Mouse (Mus musculus) left cerebral cortex, postnatal 14 days (tissue): Measurements from ENCODE around the gene Klrb1. TPM values are rescaled to one million over a fixed set of nuclear protein-coding genes. Genes with fewer than 3 reads are reported as not detected.
"Not testable (repeated sequence)": the region's sequence is repeated elsewhere in the genome, so short reads cannot be mapped to it uniquely, and the experiment has no call there.

Experiments
- DNase-seq, 2 experiments: peaks; one replicate each; pipeline ENCODE4 v3.0.0; 2021 to 2022; ENCODE audit warnings: low spot score in 2 of 2, mixed read lengths in 1 of 2
- intact Hi-C: fragments of 180-260 bp; cut with DNase I; formaldehyde crosslinking; loops from one replicate; pipeline ENCODE4 v1.15.1; 2025
- total RNA-seq, 2 experiments: library from RNA; stranded (reverse); gene quantifications; 2 replicates each; pipeline ENCODE4 v1.2.3; 2021

Gene Klrb1
- total RNA-seq, 2 experiments from 2014 or later: 0.47 TPM; not detected in 1

GRCm38 (mm10) chr6:128753610-128754224 lies 30.9 kb upstream of the Klrb1 start:
- intact Hi-C loops: loop anchor here (2.0 to 5.0 kb wide), 2 partner anchors 123 to 151 kb away; no protein-coding TSS in a partner anchor
- DNase-seq: peak; percentile 94 to 96

- intact Hi-C loops, DNase-seq: not testable (repeated sequence)
Measured at GRCm38 (mm10) chr6:128747006-128747405, 24.1 kb upstream of the Klrb1 start.

GRCm38 (mm10) chr6:128737445-128737844 lies 14.6 kb upstream of the Klrb1 start:
- intact Hi-C loops: no loop called here
- DNase-seq: no peak

- intact Hi-C loops: no loop called here
- DNase-seq: no peak
Measured at GRCm38 (mm10) chr6:128736100-128736499, 13.2 kb upstream of the Klrb1 start.

GRCm38 (mm10) chr6:128734896-128735295 lies 12.0 kb upstream of the Klrb1 start:
- no peak for DNase-seq
- intact Hi-C loops: no loop called here

- DNase-seq: no peak
- intact Hi-C loops: no loop called here
Measured at GRCm38 (mm10) chr6:128733908-128734679, 11.2 kb upstream of the Klrb1 start.

- DNase-seq: no peak
- intact Hi-C loops: no loop called here
Measured at GRCm38 (mm10) chr6:128732032-128732431, 9.2 kb upstream of the Klrb1 start.

GRCm38 (mm10) chr6:128701691-128702090 lies 21.2 kb downstream of the Klrb1 start:
- DNase-seq: no peak
- intact Hi-C loops: no loop called here

GRCm38 (mm10) chr6:128679574-128679973 lies 43.3 kb downstream of the Klrb1 start:
- no peak for DNase-seq
- intact Hi-C loops: no loop called here

GRCm38 (mm10) chr6:128669936-128670335 lies 52.9 kb downstream of the Klrb1 start:
- DNase-seq: no peak
- intact Hi-C loops: no loop called here

- DNase-seq: peak in 1 of 2 experiments; percentile 20
- intact Hi-C loops: no loop called here
Measured at GRCm38 (mm10) chr6:128662206-128662605, 60.7 kb downstream of the Klrb1 start, which contains the start of gene Clec2h. Clec2h (plus strand) TSS chr6:128662385.

GRCm38 (mm10) chr6:128661249-128661648 lies 61.6 kb downstream of the Klrb1 start:
- intact Hi-C loops: no loop called here
- no peak for DNase-seq

Other genes with a start within 250 kb of the Klrb1 start
- under 1 TPM in 1 of 2 experiments, not detected in 1; 0.09 TPM for gene Pzp, start 196.3 kb downstream of the Klrb1 start, total RNA-seq
- gene A2ml1, start 141.5 kb downstream of the Klrb1 start, total RNA-seq: 10 to 100 TPM; 15.3 to 19.5 TPM
- not detected for gene Klrb1a, start 99.5 kb downstream of the Klrb1 start, total RNA-seq
- not detected for gene Clec2h, start 60.7 kb downstream of the Klrb1 start, total RNA-seq
- gene Klrb1c, start 66.2 kb upstream of the Klrb1 start, total RNA-seq: not detected
- not detected for gene Gm44511, start 103.3 kb upstream of the Klrb1 start, total RNA-seq
- gene Klrb1b, start 103.3 kb upstream of the Klrb1 start, total RNA-seq: not detected
- under 1 TPM in 1 of 2 experiments, not detected in 1; 0.15 TPM for gene Clec2i, start 164.5 kb upstream of the Klrb1 start, total RNA-seq
- gene BC035044, start 168.1 kb upstream of the Klrb1 start, total RNA-seq: 1 to 10 TPM in 1 of 2 experiments, under 1 TPM in 1; 0.97 to 1.3 TPM
- gene Clec2g, start 211.3 kb upstream of the Klrb1 start, total RNA-seq: 1 to 10 TPM in 1 of 2 experiments, not detected in 1; 1.5 TPM